Mouse (Mus musculus) right cerebral cortex, adult 2 months (tissue): ENCODE results near the gene Obscn.

ENCODE experiments used
- DNase-seq, 2 experiments: peaks; one replicate each; pipeline ENCODE4 v3.0.0; 2021 to 2022; ENCODE audit warnings: low spot score in 2 of 2

Obscn gene

DNA sequence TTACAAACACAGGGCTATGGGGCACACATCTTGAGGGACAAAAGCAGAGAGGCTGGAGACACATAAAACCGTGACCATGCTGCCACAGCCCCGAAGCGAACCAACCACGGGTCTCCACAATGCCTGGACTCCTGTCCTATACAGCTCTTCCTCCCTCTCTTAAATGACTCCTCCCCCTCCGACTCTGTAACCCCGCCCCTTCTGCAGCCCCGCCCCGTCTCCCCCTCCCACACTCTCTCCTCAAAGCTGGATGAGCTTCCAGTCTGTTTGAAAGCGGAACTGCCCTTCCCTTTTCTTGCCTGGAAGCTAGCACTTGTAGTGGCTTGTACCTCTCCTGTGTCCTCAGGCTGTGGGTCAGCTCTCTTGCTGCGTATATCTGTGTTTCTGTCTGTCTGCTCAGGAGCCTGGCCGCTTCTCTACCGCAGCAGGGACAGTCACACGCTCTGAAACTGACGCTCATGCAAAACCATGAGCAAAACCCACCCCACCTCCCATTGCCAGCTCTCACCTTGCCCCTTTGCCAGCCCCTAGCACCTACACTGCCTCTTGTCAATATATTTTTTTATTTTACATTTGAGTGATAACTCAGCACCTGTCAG, 5.7 kb upstream of the Obscn start:
- DNase-seq: no peak

DNA sequence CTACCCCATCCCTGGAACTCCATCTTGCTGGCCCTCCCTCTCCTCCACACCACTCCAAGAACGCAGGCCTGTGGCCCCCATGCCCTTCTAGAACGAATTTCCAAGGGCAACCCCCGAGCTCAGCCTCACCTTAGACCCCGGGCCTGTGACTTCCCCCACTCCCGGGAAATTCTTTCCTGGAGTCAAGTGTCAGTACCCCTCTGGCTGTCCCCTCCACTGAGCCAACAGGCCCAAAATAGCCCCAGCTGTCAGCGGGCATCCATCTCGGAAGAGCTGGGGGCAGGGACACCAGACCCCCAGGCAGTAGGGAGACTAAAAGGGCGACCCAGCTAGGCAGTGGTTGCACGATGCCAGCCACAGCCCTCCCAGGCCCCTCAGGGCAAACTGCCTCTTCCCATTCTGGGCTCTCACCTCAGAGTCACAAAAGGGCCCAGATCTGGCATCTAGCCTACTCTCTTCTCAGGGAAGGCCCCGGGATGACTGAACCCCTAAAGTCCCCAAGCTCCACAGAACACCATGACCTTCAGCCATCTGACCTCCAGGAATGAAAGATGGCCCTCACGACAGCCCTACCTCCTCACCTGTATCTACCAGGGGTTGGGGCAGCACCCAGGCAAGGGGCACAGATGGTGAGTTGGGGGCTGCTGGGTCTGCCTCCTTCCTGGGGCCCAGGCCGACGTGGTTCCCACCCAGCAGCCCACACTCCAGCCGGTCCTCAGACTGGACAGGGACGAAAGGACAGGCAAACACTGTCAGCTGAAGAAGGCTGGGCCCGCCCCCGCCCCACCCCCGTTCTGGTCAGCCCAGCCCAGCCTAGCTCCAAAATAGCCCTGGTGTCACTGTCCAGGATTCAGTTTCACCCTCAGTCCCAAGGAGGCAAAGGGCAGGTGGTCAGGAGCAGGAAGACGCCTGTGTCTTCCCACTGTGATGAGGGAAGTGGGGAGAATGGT, 2.6 kb upstream of the Obscn start:
- no peak for DNase-seq

DNA sequence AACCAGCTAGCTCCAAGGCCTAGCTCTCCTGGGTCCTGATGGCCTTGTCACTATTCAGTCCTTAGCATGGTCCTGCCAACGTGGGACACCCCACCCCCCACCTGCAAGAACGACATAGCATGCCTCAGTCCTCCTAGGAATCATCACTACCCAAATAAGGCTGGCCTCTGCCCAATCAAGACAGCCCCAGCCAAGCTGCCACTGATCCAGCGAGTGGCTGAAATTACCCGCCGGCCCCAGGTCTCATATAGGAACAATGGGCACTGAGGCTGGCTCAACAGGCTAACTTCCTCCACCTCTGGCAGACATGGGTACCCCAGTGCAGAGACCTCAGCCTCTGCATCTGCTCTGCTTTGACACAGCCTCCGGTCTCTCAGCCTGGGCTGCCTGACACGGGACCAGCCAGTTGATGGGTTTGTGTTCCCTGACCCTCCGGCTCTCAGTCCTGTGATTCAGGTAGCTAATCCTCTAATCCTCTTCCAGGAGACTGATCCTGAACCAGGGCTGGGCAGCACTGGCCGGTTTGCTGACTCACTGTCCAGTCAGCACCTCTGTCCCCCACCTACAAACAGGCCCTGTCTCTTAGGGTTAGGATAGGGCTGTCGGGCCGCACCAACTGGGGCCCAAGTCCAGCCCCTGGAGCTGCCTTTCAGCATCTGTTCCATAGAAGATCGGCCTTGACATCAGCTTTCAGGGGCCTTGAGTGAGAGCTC, 948 bp upstream of the Obscn start:
- DNase-seq: no peak

DNA sequence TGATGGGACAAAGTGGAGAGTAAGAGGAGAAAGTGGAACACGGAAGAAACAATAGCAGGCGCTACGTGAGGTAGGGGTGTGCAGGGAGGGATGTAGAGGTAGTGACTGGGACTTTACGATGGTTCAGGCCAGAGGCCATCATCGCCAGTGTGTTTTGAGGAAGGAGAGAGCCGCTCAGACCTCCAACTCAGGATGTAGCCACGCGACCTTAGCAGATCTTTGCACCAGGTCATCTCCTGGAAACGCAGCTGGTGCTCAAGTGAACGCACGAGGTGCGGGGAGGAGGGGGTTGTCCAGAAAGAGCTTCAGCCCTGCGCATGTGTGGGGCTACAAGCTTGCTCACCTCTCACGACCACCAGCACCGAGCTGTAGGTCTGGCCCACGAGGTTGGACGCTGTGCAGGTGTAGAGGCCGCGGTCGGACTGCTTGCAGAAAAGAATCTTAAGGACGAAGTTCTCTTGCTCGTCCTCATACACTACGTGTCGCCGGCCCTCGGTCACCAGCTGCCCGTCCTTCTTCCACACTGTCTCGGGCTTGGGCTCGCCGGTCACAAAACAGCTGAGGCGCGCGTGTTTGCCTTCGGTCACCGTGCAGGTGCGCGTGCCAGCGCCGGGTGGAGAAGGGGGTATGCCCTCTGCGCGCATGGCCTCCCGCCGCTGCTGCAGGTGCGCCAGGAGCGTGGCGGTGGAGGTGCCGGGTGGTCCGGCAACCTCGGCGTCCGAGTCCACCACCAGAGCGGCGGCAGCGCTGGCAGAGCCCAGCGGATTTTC, 966 bp downstream of the Obscn start:
- no peak for DNase-seq

DNA sequence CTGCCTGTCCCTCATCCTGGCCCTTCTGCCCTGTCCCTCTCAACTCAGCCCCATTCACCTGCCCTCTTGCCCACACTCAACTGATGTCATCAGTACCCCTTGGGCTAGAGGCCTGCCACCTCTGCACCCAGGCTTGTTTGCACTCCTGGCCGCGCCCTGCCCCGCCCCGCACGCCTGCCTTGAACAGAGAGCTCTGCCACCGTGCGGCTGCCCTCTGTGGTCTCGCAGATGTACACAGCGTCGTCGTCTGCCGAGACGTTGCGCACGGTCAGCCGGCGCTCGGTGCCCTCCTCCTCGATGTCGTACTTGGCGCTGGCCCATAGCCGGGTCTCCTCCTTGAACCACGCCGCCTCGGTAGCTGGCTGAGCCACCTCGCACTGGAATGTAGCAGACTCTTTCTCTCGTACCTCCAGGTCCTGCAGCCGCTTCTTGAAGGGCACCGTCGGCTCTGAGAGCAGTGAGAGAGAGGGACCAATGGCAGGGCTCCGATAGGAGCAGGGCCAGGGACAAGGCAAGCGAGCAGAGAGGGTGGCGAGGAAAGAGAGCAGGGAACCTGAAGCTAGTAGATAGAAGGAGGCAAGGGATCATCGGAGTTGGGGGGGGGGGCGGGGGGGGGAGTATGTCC, 1.7 kb downstream of the Obscn start:
- no peak for DNase-seq

DNA sequence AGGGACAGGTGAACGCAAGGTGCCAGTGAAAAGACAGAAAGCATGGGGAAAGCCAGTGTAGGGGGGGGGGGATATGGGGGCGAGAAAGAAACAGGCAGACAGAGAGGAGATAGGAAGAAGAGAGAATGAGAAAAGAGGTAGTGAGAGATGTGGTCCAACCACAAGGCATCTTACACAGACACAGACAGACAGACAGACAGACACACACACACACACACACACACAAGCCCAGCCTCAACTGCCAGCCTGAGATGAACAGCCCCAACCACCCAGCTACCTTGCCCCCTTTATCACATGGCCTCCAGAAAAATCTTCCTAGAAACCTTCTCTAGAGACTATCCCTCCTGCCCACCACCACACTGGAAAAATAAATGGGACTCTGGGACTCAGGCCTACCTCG, 4.1 kb downstream of the Obscn start:
- no peak for DNase-seq

DNA sequence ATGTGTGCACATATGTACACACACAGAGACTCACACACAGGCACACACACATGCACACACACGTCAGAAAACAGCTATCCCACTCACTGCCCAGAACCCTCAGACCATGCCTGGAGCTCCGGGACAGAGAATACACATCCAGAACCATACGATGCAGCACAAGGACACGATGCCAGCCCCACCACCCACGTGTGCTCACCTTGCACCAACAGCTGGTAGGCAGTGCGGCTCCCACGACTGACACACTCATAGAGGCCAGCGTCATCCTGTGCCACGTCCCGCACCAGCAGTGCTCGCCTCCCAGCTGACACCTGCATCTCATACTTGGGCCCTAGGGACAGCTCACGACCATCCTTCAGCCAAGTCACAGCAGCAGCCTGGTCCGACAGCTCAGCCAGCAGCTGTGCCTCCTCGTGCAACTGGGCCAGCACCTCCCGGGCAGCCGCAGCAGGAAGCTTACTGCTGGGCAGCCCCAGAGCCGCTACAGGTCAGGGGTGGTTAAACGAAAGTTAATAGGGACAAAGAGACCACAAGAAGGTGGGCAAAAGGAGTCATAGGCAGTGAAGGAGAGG, 4.8 kb downstream of the Obscn start:
- no peak for DNase-seq

DNA sequence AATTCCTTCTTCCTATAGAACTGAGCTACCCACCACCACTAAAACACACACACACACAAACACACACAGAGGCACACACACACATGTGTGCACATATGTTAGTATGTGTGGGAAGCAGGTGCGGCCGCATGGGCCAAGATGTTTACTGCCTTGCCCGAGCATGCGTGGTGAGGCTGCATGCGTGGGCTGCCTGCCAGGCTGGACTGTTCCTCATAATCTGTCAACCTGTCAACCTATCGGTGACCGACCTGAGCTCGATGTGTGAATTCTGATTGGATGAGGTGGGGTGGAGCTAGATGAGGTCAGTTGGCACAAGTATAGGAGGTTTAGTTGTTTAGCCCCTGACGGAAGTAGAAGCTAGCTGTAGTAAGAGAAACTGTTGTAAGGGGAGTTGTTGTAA, 5.4 kb downstream of the Obscn start:
- no peak for DNase-seq

DNA sequence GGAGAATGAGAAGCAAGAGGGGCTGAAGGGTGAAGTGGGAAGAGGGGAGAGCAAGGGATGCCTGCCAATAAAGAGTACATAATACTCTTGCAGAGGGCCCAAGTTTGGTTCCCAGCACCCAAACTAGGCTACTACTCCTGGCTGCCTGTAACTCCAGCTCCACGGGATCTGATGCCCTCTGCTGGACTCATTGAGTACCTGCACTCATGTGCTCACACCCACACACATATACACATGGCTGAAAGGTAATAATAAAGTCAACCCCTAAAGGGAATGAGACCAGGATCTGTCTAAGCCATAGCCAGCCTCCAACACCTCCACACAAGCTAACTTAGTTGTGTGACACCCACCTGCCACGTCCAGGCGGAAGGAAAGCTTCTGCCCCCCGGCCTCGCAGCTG, 30.3 kb downstream of the Obscn start:
- no peak for DNase-seq

DNA sequence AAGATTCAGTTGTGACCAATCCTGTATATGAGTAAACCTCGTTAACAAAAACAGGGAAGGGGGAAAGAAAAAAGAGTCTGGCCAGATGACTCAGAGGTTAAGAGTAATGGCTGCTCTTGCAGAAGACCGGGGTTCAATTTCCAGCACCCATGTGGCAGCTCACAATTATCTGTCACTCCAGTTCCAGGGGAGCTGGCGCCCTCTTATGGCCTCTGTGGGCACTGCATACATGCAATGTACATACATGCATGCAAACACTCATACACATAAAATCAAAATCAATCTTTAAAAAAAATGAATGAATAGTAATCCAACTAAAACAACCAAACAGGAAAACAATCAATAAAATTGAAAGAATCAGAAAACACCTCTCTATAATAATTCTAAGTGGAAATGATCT, 33.9 kb downstream of the Obscn start:
- no peak for DNase-seq

DNA sequence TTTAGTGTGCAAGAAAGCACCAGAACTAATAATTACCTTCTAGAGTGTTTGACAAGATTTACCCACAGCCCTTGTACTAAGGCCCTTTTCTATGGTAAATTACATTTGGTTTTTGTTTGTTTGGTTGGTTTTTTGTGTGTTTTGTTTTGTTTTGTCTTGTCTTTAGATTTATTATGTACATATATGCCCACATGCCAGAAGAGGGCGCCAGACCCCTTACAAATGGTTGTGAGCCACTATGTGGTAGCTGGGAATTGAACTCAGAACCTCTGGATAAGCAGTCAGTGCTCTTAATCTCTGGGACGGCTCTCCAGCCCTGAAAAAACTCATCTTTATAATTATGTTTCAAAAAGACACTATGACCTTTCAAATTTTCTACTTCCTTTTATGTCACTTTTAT, 37.9 kb downstream of the Obscn start:
- peak; percentile 8 to 29 for DNase-seq

DNA sequence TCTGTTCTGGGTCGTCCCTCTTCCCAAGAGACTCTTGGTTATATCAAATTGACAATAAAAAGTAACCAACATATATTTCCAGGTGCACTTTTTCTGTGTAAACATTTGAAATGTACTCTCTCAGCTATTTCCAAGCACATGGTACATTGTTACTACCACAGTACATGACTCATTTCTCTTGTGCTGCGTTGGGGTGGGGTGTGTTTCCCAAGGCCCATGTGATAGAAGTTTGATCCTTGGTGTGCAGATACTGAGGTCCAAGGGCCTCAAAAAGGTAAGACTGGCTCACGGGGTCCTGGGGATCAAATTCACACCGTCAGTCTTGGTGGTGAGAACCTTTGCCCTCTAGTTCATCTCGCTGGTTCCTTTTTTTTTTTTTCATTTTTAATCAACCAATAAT, 38.4 kb downstream of the Obscn start:
- DNase-seq: no peak

DNA sequence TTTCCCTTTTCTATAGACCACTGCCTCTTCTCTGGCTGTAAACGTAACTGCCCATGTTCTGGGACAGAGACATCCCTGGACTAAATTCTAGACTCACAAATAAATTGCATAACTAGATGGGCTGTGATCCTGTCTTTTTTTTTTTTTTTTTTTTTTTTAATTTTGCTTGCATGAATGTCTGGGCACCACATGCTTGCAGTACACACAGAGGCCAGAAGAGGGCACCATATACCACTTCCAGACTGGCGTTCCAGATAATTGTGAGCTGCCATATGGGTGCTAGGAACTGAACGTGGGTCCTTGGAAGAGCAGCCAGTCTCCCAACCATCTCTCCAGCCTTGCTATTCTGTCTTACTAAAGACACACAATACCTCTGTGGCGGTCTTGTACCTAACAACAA, 42.0 kb downstream of the Obscn start:
- DNase-seq: no peak

DNA sequence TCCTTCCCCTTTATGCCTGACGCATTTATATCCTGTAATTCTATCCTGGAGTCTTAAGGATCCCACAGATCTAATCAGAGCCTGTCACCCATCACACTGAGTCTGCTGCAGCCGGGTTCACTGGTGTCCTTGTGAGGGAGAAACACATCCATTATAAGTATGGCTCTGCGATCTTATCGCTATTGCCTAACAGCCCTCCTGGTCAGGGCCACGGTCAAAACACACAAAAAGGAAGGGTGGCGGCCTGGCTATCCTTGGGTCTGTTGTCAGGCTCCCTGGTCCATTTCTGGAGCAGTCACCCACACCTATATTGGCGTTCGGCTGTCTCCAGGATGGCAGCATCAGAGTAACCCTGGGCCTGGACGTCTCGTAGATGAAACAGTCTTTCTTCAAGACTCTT, 48.6 kb downstream of the Obscn start:
- DNase-seq: no peak

DNA sequence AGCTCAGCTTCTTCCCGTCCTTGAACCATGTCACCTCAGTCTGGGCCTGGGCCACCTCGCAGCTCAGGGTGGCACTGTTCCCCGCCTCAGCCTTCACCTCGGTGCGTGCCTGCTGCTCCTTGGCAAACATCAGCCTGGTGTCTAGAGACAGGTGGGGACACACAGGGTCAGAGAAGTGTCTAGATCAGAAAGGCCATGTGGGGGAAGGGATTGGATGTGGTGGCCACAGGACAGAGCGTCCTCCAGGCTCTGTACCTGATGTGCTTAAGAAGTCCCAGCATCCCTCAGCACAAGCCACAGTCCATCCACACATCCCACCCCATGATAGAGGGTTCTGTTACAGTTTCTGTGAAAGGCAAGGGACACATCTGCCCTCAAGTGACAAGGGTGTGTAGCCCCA, 51.0 kb downstream of the Obscn start:
- no peak for DNase-seq

DNA sequence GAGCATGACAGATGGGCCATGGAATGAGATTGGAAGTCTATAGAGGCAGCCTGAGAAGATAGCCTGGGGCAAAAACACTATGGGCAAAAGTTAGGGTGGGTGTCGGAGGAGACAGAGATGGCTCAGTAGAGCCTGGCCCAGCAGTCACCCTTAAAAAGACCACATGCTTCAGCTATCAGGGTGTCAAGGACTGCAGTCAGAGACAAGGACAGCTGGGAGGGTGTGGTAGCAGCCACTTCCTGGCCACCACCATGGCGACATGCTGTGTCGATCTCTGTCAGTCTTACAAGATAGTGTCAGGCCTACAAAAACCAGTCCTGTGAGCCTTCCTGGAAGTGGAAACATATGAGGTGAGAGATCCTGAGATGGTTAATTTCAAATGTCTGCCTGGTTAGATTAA, 53.1 kb downstream of the Obscn start:
- DNase-seq: no peak

DNA sequence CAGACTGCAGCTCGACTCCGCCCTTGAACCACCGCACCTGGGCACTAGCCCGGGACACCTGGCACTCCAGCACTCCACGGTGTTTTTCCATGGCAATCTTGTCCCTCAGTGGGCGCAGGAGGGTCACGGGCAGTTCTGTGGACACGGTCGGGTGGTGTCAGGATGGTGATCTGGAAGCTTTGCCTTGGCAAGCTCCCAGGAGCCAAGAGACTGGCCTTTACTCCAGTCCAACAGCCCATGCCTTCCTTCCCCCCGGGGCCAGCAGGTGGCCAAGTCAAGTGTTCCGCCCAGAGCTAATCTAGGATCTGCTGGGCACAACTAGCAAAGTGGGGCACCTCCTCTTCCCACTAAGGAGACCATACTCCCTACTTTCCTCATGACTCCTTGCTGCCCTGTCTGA, 57.9 kb downstream of the Obscn start:
- DNase-seq: no peak

DNA sequence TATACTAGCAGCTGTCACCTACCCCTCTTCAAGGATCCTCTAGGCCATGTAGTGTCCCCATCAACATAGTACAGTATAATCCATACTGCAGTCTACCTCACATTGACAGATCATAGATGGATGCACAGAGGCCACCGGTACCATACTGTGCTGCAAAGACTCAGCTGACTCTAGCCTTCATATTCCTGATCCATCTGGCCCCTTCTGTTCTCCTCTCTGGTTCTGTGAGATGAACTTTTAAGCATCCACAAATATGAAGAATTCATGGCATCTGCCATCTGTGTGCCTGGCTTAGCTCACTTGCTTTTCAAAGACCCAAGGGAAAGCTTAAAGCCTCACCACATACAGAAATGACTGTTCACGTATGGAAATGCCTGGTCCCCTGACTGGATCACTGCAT, 65.9 kb downstream of the Obscn start:
- DNase-seq: no peak

DNA sequence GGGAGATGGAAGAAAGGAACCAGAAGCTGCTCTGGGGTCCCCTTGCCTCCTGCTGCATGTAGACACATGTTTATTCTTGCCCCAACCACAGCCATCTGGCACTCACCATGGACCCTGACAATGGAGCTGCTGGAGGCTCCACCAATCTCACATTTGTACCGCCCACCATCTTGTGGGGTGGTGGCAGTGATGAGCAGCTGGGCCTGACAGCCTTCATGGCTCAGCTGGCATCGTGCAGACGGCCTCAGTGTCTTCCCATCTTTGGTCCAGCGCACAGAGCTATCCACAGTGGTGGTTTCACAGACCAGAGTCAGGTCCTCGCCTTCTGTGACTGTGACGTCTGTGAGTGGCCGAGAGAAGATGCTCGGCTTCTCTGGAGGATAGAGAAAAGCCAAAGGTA, 67.3 kb downstream of the Obscn start:
- no peak for DNase-seq

DNA sequence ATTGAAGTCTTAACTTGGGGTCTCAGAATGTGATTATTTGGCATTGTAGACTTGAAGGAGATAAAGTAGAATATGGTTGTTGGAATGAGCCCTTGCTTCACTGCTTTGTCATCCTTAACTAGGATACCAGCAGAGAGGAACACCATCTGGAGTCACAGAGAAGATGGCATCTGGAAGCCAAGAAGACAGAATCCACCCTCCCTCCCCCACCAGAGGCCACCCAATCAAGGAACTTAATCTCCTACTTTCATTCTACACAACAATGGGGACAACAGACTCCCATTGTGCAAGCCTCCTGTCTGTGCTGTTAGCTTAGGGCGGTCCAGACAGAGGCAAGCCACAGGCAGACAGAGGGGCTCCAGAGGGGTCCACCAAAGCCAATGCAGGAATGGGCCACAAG, 67.8 kb downstream of the Obscn start:
- DNase-seq: no peak

DNA sequence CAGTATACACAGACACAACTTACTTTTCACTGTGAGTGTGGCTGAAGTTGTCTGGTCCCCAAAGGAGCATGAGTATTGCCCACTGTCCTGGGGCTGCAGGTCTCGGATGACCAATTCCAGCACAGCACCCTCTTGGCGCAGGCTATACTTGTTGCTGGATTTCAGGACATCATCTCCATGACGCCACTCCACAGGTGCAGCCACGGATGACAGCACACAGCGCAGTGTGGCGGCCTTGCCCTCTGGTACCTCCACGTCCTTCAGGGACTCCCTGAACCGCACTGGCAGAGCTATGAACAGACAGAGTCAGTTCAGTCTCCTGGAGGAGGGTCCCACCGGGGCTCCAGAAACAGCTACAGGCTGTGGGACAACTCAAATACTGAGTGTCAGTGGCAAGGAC, 68.3 kb downstream of the Obscn start:
- DNase-seq: no peak
